Mouse (Mus musculus) stomach, postnatal 0 days (tissue): Measurements from ENCODE around the gene Cltb.
A peak's percentile ranks its signal among the peaks of the same experiment; 100 is the strongest.

Source experiments
- CTCF ChIP-seq: IDR thresholded peaks from 2 replicates; pipeline ENCODE4 v1.5.1; 2016; ENCODE audit warnings: antibody characterized with exemption, low read depth, mild to moderate bottlenecking, moderate library complexity
- EP300 ChIP-seq: optimal IDR thresholded peaks from 2 replicates; pipeline ENCODE3; 2016; ENCODE audit warnings: antibody characterized with exemption

- TF ChIP-seq CTCF, result no peak
- peak; percentile 76 for TF ChIP-seq EP300
Observed at GRCm38 (mm10) chr13:54605426-54605825, 5.7 kb downstream of the Cltb start.
